In the genomic region with DNA sequence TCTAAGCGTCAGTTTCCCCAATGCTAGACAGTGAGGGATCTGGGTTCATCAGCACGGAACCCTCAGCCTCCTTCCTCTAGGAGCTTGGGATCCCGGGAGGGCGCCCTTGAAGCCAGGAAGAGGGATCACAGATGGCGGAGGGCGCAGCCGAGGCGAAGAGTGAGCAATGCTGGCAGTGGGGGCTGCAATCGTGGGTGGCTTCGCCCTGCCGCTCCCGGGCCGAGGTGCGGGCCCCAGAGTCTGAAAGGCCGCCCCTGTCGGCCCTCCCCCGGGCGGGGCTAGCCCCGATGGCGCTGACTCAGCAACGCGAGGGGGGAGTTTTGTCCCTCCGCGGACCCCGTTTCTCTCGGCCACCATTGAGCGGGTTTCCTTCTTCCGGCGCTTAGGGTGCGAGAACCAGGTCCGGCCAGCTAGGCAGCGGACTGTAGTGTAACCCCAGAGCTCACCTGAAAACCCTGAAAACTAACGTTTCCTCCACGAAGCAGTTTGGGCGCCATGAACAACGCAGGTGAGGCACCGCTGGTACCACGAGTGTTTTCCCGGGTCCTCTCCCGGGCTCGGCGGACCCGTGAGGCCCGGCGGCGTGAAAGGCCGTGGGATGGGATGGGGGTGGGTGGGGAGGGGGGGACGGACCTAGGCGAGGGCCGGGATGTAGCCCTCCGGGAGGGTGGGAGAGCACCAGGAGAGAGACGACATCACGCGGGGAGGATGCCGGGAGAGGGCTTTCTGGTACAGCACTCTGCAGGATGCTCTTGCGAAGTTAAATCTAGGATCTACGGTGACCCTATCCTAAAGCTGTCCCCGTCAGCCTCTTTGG, we compare ENCODE assay signal across 8 mouse cellular contexts. TPM values are rescaled to one million over a fixed set of nuclear protein-coding genes. Genes with fewer than 3 reads are reported as not detected.
DNase-seq lines count a peak whose midpoint lies in the region; ATAC-seq and TF ChIP-seq lines count a peak whose summit lies in the region.

No protein-coding gene starts in this region.

- H3K9me3 ChIP-seq in CH12.LX (replicated peaks; ENCODE audit: low read length): no peaks in the 10 kb centered on the region
- H3K9me3 ChIP-seq in forebrain, embryonic 12.5 days: no peaks in the 10 kb centered on the region
- no peaks in the 10 kb centered on the region for H3K9me3 ChIP-seq in liver, postnatal 0 days (ENCODE audit: low read length)
- H3K9me3 ChIP-seq in neural tube, embryonic 14.5 days (ENCODE audit: control insufficient read depth, low read length): no peaks in the 10 kb centered on the region

- peak overlapping the region; percentile 51 for H3K27ac ChIP-seq in CH12.LX (ENCODE audit: insufficient read depth, low read depth)
- H3K27ac ChIP-seq in forebrain, embryonic 12.5 days: peak overlapping the region; percentile 73; the same call in 1 of the 2 replicates
- H3K27ac ChIP-seq in liver, postnatal 0 days (ENCODE audit: low read depth): peak overlapping the region; percentile 83
- H3K27ac ChIP-seq in neural tube, embryonic 14.5 days (ENCODE audit: low read depth, low read length): peak overlapping the region; percentile 72

- peak overlapping the region; percentile 84 to 92 (median 86) for H3K4me3 ChIP-seq in CH12.LX (replicated peaks in 1 of 3; ENCODE audit: low read depth in 2 of 3, low read length in 2 of 3, poor library complexity in 1 of 3)
- peak overlapping the region; percentile 88 for H3K4me3 ChIP-seq in forebrain, embryonic 12.5 days (replicated peaks)
- H3K4me3 ChIP-seq in liver, postnatal 0 days (ENCODE audit: low read depth, low read length): peak overlapping the region; percentile 84
- peak overlapping the region; percentile 85 for H3K4me3 ChIP-seq in neural tube, embryonic 14.5 days (ENCODE audit: low read depth, low read length)

- H3K4me1 ChIP-seq in CH12.LX (ENCODE audit: control insufficient read depth in 1 of 2, insufficient read depth in 2 of 2): peaks cover 3 to 32% of the 10 kb centered on the region in 2 experiments
- peaks cover 15% of the 10 kb centered on the region for H3K4me1 ChIP-seq in forebrain, embryonic 12.5 days
- peaks cover 17% of the 10 kb centered on the region for H3K4me1 ChIP-seq in liver, postnatal 0 days (ENCODE audit: insufficient read depth)
- H3K4me1 ChIP-seq in neural tube, embryonic 14.5 days (ENCODE audit: control insufficient read depth, insufficient read depth, low read length): peaks cover 13% of the 10 kb centered on the region

- ATAC-seq in forebrain, embryonic 12.5 days (ENCODE audit: low FRiP score): peak; percentile 91
- ATAC-seq in liver, postnatal 0 days: peak; percentile 94
- ATAC-seq in neural tube, embryonic 14.5 days (ENCODE audit: low read depth): peak; percentile 88

- no peaks in the 10 kb centered on the region for H3K27me3 ChIP-seq in CH12.LX (replicated peaks)
- H3K27me3 ChIP-seq in forebrain, embryonic 12.5 days: no peaks in the 10 kb centered on the region
- H3K27me3 ChIP-seq in liver, postnatal 0 days (ENCODE audit: insufficient read depth, low read length): no peaks in the 10 kb centered on the region
- no peaks in the 10 kb centered on the region for H3K27me3 ChIP-seq in neural tube, embryonic 14.5 days (ENCODE audit: control insufficient read depth, insufficient read depth, low read length)

- dilution Hi-C loops in CH12.LX (cut with MboI; ENCODE audit: extremely low pct_ligation_motif_present, extremely low pct_unique_long_range_greater_than_20kb, low sequenced_read_pairs): no loop called here

- TF ChIP-seq CTCF in CH12.LX (conservative IDR thresholded peaks at IDR 0.05 in 1 of 2, IDR thresholded peaks at IDR 0.05 in 1 of 2; ENCODE audit: low read depth in 2 of 2, low read length in 2 of 2): no peak
- no peak for TF ChIP-seq CTCF in liver, postnatal 0 days (IDR thresholded peaks at IDR 0.05; ENCODE audit: low read depth)

- intact Hi-C loops in heart, postnatal 10 days (cut with DNase I): loop anchor here (2.0 kb wide), 1 partner anchor 49 kb away; no protein-coding TSS in a partner anchor

- H3K79me2 ChIP-seq in CH12.LX (replicated peaks; ENCODE audit: control insufficient read depth, extremely low read depth, insufficient read depth, poor library complexity, severe bottlenecking): peaks cover 16% of the 10 kb centered on the region

- TF ChIP-seq POLR2A in CH12.LX (IDR thresholded peaks at IDR 0.05; ENCODE audit: low read depth, low read length): peak; percentile 98

- H3K36me3 ChIP-seq in CH12.LX (replicated peaks in 1 of 2; ENCODE audit: control insufficient read depth in 1 of 2, insufficient read depth in 1 of 2, low read length in 1 of 2): peaks cover 12 to 25% of the 10 kb centered on the region in 2 experiments
- 0 out of 2 replicates have a peak, but pooled peaks cover 8% of the 10 kb centered on the region for H3K36me3 ChIP-seq in forebrain, embryonic 12.5 days (replicated peaks)
- H3K36me3 ChIP-seq in liver, postnatal 0 days (replicated peaks; ENCODE audit: insufficient read depth, low read length): peaks cover 8% of the 10 kb centered on the region; the same call in 1 of the 2 replicates
- H3K36me3 ChIP-seq in neural tube, embryonic 14.5 days (ENCODE audit: control insufficient read depth, insufficient read depth, low read length): no peaks in the 10 kb centered on the region

- TF ChIP-seq RAD21 in CH12.LX (IDR thresholded peaks at IDR 0.05; ENCODE audit: low read depth, low read length): no peak

- peak overlapping the region; percentile 93 for H3K9ac ChIP-seq in CH12.LX (ENCODE audit: insufficient read depth, low read depth)
- peak overlapping the region; percentile 85 for H3K9ac ChIP-seq in forebrain, embryonic 12.5 days
- H3K9ac ChIP-seq in liver, postnatal 0 days (replicated peaks): peak overlapping the region; percentile 86
- peak overlapping the region; percentile 80 for H3K9ac ChIP-seq in neural tube, embryonic 14.5 days (replicated peaks; ENCODE audit: low read depth, low read length)

- TF ChIP-seq EP300 in CH12.LX (IDR thresholded peaks at IDR 0.05; ENCODE audit: low read length): no peak
- TF ChIP-seq EP300 in liver, postnatal 0 days (IDR thresholded peaks at IDR 0.05; ENCODE audit: low read depth): 0 out of 2 replicates have a peak, but pooled peaks have one; percentile 39

- H3K4me2 ChIP-seq in CH12.LX (ENCODE audit: insufficient read depth, low read depth, poor library complexity, severe bottlenecking): peak overlapping the region; percentile 100
- peak overlapping the region; percentile 78 for H3K4me2 ChIP-seq in forebrain, embryonic 12.5 days
- peak overlapping the region; percentile 97 for H3K4me2 ChIP-seq in liver, postnatal 0 days (ENCODE audit: low read depth, low read length)
- peak overlapping the region; percentile 65 for H3K4me2 ChIP-seq in neural tube, embryonic 14.5 days (ENCODE audit: low read depth, low read length)

- under 1% methylated on average over 52 of the region's 58 CpGs for WGBS in forebrain, embryonic 12.5 days
- 2% methylated on average over 58 of the region's 58 CpGs for WGBS in large intestine, adult 2 months
- WGBS in liver, postnatal 0 days (ENCODE audit: insufficient replicate concordance): under 1% methylated on average over 58 of the region's 58 CpGs
- under 1% methylated on average over 56 of the region's 58 CpGs for WGBS in neural tube, embryonic 14.5 days

- peak; percentile 92 for DNase-seq in CH12.LX (ENCODE audit: extremely low read depth)
- peak; percentile 83 for DNase-seq in c-Kit-positive CD71-positive TER-119-negative erythroid progenitor cells, embryonic 14.5 days (ENCODE audit: low read depth)
- peak; percentile 96 to 97 for DNase-seq in heart, postnatal 10 days
- DNase-seq in large intestine, adult 2 months (ENCODE audit: low read depth, low spot score): peak; percentile 62
- DNase-seq in liver, postnatal 0 days: peak; percentile 93
- peak; percentile 96 for DNase-seq in testis, postnatal 10 days (ENCODE audit: low spot score)

- in situ Hi-C loops in CH12.LX (cut with MboI; ENCODE audit: low pct_ligation_motif_present, low pct_unique_long_range_greater_than_20kb, low sequenced_read_pairs): no loop called here

TF ChIP-seq in CH12.LX, 34 proteins besides CTCF, POLR2A, EP300 and RAD21 (continues in another document):
- TF ChIP-seq USF2 (conservative IDR thresholded peaks at IDR 0.05; ENCODE audit: low read depth, low read length) (no peak), IRF4 (IDR thresholded peaks at IDR 0.05; ENCODE audit: low read depth, low read length) (peak; percentile 88), SMC3 (IDR thresholded peaks at IDR 0.05; ENCODE audit: low read depth, low read length) (no peak), JUND (conservative IDR thresholded peaks at IDR 0.05; ENCODE audit: low read depth, low read length) (no peak), CHD2 (IDR thresholded peaks at IDR 0.05; ENCODE audit: low read length) (no peak; the same call in 1 of the 2 replicates)

RNA-seq across cellular contexts. Expression of gene Blmh, which starts 21.0 kb away (rescaled TPM):
- 167 and 184 TPM in 2 replicates for total RNA-seq in CH12.LX (2012; rRNA removed)
- 212 and 233 TPM in 2 replicates for total RNA-seq in CH12.LX (2014; rRNA removed)
- 261 and 316 TPM in 2 replicates for polyA plus RNA-seq in CH12.LX (2012; ENCODE audit: insufficient read length, low read depth)
- polyA plus RNA-seq in forebrain, embryonic 12.5 days (2016; fragmentation: Nextera tagmentation; extraction: Ambion mirVana): 175 and 180 TPM in 2 replicates
- 10 to 100 TPM; 54.8 to 64.8 TPM for total RNA-seq in heart, postnatal 10 days (2021)
- 18.8 and 20.2 TPM in 2 replicates for polyA plus RNA-seq in large intestine, adult 2 months (2012; rRNA removed)
- polyA plus RNA-seq in liver, postnatal 0 days (2015; fragmentation: Nextera tagmentation; extraction: Ambion mirVana): 34.2 and 34.6 TPM in 2 replicates
- polyA plus RNA-seq in neural tube, embryonic 14.5 days (2014; fragmentation: Nextera tagmentation; extraction: Ambion mirVana): 117 and 135 TPM in 2 replicates

RNA-seq across cellular contexts. Expression of gene Tmigd1, which starts 43.6 kb away (rescaled TPM):
- total RNA-seq in CH12.LX (2012; rRNA removed) (not detected in 2 replicates), CH12.LX (2014; rRNA removed) (not detected in 2 replicates)
- polyA plus RNA-seq in CH12.LX (2012; ENCODE audit: insufficient read length, low read depth): not detected in 2 replicates
- not detected in 2 replicates for polyA plus RNA-seq in forebrain, embryonic 12.5 days (2016; fragmentation: Nextera tagmentation; extraction: Ambion mirVana)
- under 1 TPM; 0.24 to 0.55 TPM for total RNA-seq in heart, postnatal 10 days (2021)
- polyA plus RNA-seq in large intestine, adult 2 months (2012; rRNA removed): 60.5 and 146 TPM in 2 replicates
- 0.11 TPM in 1 of 2 replicates, not detected in the other for polyA plus RNA-seq in liver, postnatal 0 days (2015; fragmentation: Nextera tagmentation; extraction: Ambion mirVana)
- 0.19 TPM in 1 of 2 replicates, not detected in the other for polyA plus RNA-seq in neural tube, embryonic 14.5 days (2014; fragmentation: Nextera tagmentation; extraction: Ambion mirVana)

RNA-seq across cellular contexts. Expression of gene Slc6a4, which starts 52.8 kb away (rescaled TPM):
- total RNA-seq in CH12.LX (2012; rRNA removed): not detected in 2 replicates
- not detected in 2 replicates for total RNA-seq in CH12.LX (2014; rRNA removed)
- polyA plus RNA-seq in CH12.LX (2012; ENCODE audit: insufficient read length, low read depth): not detected in 2 replicates
- 0.24 and 0.37 TPM in 2 replicates for polyA plus RNA-seq in forebrain, embryonic 12.5 days (2016; fragmentation: Nextera tagmentation; extraction: Ambion mirVana)
- total RNA-seq in heart, postnatal 10 days (2021): 1 to 10 TPM in 1 of 2 experiments, under 1 TPM in 1; 0.60 to 1.3 TPM
- 41.2 and 108 TPM in 2 replicates for polyA plus RNA-seq in large intestine, adult 2 months (2012; rRNA removed)
- polyA plus RNA-seq in liver, postnatal 0 days (2015; fragmentation: Nextera tagmentation; extraction: Ambion mirVana): 1.3 and 2.0 TPM in 2 replicates
- polyA plus RNA-seq in neural tube, embryonic 14.5 days (2014; fragmentation: Nextera tagmentation; extraction: Ambion mirVana): 0.66 and 0.94 TPM in 2 replicates

Comparison
In these comparisons a context has a peak if more than half of its experiments do, and no peak if none do; other contexts are left out.
1. Peak in every context shown above with its lines: DNase-seq, ATAC-seq, H3K4me3 ChIP-seq and H3K27ac ChIP-seq.
2. RNA of gene Tmigd1, which starts 43.6 kb away (polyA plus RNA-seq): 60.5 to 146 TPM in large intestine, adult 2 months; 0.19 TPM in neural tube, embryonic 14.5 days, 0.11 TPM in liver, postnatal 0 days, not detected in CH12.LX and not detected in forebrain, embryonic 12.5 days; every median in the first group is over 10 times any median in the second.
3. RNA of gene Slc6a4, which starts 52.8 kb away (polyA plus RNA-seq): 41.2 to 108 TPM in large intestine, adult 2 months; 1.3 to 2.0 TPM in liver, postnatal 0 days, 0.66 to 0.94 TPM in neural tube, embryonic 14.5 days, 0.24 to 0.37 TPM in forebrain, embryonic 12.5 days and not detected in CH12.LX; every median in the first group is over 10 times any median in the second.